Mouse (Mus musculus): Measurements from ENCODE around the gene Stip1.

GRCm38 (mm10) chr19:6993011-6993770 lies 46.6 kb downstream of the Stip1 start:
- TF ChIP-seq GATA1 (IDR thresholded peaks at IDR 0.05; ENCODE audit: low read length): no peak
- TF ChIP-seq TAL1 (IDR thresholded peaks at IDR 0.05; ENCODE audit: low read length): no peak

All from erythroblast, embryonic 14.5 days (primary cell).